In the genomic region with DNA sequence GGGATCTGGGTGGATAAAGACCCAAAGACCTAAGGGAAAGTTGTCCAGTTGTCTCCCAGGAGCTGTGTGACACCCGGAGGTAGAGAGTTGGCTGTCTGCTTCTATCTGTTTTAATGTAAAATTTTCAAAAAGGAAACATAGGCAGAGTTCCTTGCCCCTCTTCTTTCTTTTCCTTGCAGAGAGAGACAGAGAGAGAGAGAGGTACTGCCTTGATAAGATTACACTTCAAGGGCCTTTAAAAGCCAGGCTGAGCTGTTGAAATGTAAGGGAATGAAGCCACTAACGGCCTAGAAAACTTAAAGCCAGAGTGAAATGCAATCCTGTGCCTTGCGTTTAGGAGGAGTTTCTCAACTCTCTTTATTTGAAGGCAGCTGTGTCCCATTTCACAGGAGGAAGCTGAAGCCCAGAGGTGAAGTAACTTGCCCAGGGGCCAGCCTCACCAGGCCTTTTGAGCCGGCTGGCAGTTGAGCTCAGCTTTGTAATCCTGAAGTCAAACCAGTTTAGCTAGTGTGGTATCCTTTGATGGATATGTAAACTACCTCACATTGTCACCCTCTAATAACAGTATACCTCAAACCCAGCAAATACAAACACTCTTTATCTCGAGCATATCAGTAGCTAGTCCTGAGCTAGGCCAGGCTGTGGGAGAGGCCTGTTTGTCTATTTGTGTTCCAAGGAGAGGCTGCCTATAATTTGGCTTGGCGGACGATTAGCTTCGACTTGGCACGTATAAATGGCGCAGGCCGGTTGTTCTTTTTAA, we compare ENCODE assay signal across 8 mouse cellular contexts. TPM values are rescaled to one million over a fixed set of nuclear protein-coding genes. Genes with fewer than 3 reads are reported as not detected.
DNase-seq lines count a peak whose midpoint lies in the region; ATAC-seq and TF ChIP-seq lines count a peak whose summit lies in the region.

No protein-coding gene starts in this region.

- no peak for TF ChIP-seq CTCF in gastrocnemius, adult 2 months (IDR thresholded peaks at IDR 0.05)
- no peak for TF ChIP-seq CTCF in stomach, postnatal 0 days (IDR thresholded peaks at IDR 0.05; ENCODE audit: low read depth)

- H3K4me3 ChIP-seq in gastrocnemius, adult 2 months, result peak overlapping the region; percentile 34
- no peak overlapping the region for H3K4me3 ChIP-seq in liver, embryonic 12.5 days
- H3K4me3 ChIP-seq in stomach, postnatal 0 days (ENCODE audit: low read depth, low read length), result peak overlapping the region; percentile 15

- H3K36me3 ChIP-seq in liver, embryonic 12.5 days, result peaks cover 15% of the 10 kb centered on the region
- H3K36me3 ChIP-seq in stomach, postnatal 0 days (ENCODE audit: control insufficient read depth, insufficient read depth, low read length), result peaks cover 14% of the 10 kb centered on the region; the same call in 1 of the 2 replicates

- H3K27me3 ChIP-seq in liver, embryonic 12.5 days (replicated peaks), result peaks cover 64% of the 10 kb centered on the region
- no peaks in the 10 kb centered on the region for H3K27me3 ChIP-seq in stomach, postnatal 0 days (ENCODE audit: control insufficient read depth, insufficient read depth, low read length)

- 45% methylated on average over 11 of the region's 11 CpGs for WGBS in liver, embryonic 12.5 days (ENCODE audit: insufficient replicate concordance)
- WGBS in stomach, postnatal 0 days, result 38% methylated on average over 11 of the region's 11 CpGs

- TF ChIP-seq EP300 in stomach, postnatal 0 days (optimal IDR thresholded peaks at IDR 0.05), result peak; percentile 34

- intact Hi-C loops in gastrocnemius, adult 2 months (cut with DNase I), result no loop called here
- intact Hi-C loops in left cerebral cortex, postnatal 4 days (cut with DNase I), result loop anchor here (10.0 kb wide), 2 partner anchors 331 to 481 kb away; no protein-coding TSS in a partner anchor

- H3K4me1 ChIP-seq in liver, embryonic 12.5 days, result peaks cover 95% of the 10 kb centered on the region
- peaks cover 10% of the 10 kb centered on the region for H3K4me1 ChIP-seq in stomach, postnatal 0 days (replicated peaks; ENCODE audit: control insufficient read depth, insufficient read depth)

- DNase-seq in gastrocnemius, adult 2 months, result no peak
- DNase-seq in gastrocnemius, postnatal 25 days, result no peak
- DNase-seq in urinary bladder, postnatal 36 days (ENCODE audit: low spot score in 2 of 2), result peak; percentile 41 to 49
- no peak for DNase-seq in urinary bladder, postnatal 10 days (ENCODE audit: low spot score)
- DNase-seq in stomach, postnatal 0 days (ENCODE audit: low spot score), result peak; percentile 69
- no peak for DNase-seq in left cerebral cortex, postnatal 4 days
- no peak for DNase-seq in embryo, embryonic 9.5 days (ENCODE audit: extremely low spot score)

- ATAC-seq in liver, embryonic 12.5 days, result no peak
- ATAC-seq in stomach, postnatal 0 days (ENCODE audit: low FRiP score, low TSS enrichment), result peak; percentile 53; the same call in 1 of the 2 replicates

- H3K9ac ChIP-seq in liver, embryonic 12.5 days, result peak overlapping the region; percentile 28
- H3K9ac ChIP-seq in stomach, postnatal 0 days (ENCODE audit: low read length), result peak overlapping the region; percentile 8; the same call in 1 of the 2 replicates

- H3K9me3 ChIP-seq in liver, embryonic 12.5 days (replicated peaks), result no peaks in the 10 kb centered on the region
- no peaks in the 10 kb centered on the region for H3K9me3 ChIP-seq in stomach, postnatal 0 days (ENCODE audit: control insufficient read depth, low read length)

- H3K27ac ChIP-seq in gastrocnemius, adult 2 months, result no peak overlapping the region
- H3K27ac ChIP-seq in liver, embryonic 12.5 days, result no peak overlapping the region
- peak overlapping the region; percentile 45 for H3K27ac ChIP-seq in stomach, postnatal 0 days (replicated peaks)

- peak overlapping the region; percentile 28 for H3K4me2 ChIP-seq in liver, embryonic 12.5 days
- peak overlapping the region; percentile 88 for H3K4me2 ChIP-seq in stomach, postnatal 0 days (replicated peaks; ENCODE audit: low read depth)

RNA-seq across cellular contexts. Expression of gene Tle3, which starts 3.8 kb away (rescaled TPM):
- 10 to 100 TPM in 1 of 2 experiments, 1 to 10 TPM in 1; 4.7 to 12.9 TPM for total RNA-seq in gastrocnemius, adult 2 months (2021)
- total RNA-seq in gastrocnemius, postnatal 25 days (2021), result 1 to 10 TPM; 7.9 to 10.0 TPM
- polyA plus RNA-seq in liver, embryonic 12.5 days (2016; fragmentation: Nextera tagmentation; extraction: Ambion mirVana), result 7.7 and 8.2 TPM in 2 replicates
- polyA plus RNA-seq in stomach, postnatal 0 days (2015; fragmentation: Nextera tagmentation; extraction: Ambion mirVana), result 16.8 and 18.2 TPM in 2 replicates
- 100 to 1,000 TPM; 102 to 112 TPM for total RNA-seq in left cerebral cortex, postnatal 4 days (2021)

Comparison
In these comparisons a context has a peak if more than half of its experiments do, and no peak if none do; other contexts are left out.
1. DNase-seq: peak in urinary bladder, postnatal 36 days (2 of 2) and stomach, postnatal 0 days (single experiment); none in gastrocnemius, adult 2 months (single experiment), gastrocnemius, postnatal 25 days (single experiment), urinary bladder, postnatal 10 days (single experiment), left cerebral cortex, postnatal 4 days (single experiment) and embryo, embryonic 9.5 days (single experiment).
2. RNA of gene Tle3, which starts 3.8 kb away (total RNA-seq): 102 to 112 TPM in left cerebral cortex, postnatal 4 days; 4.7 to 12.9 TPM in gastrocnemius, adult 2 months and 7.9 to 10.0 TPM in gastrocnemius, postnatal 25 days; every median in the first group is over 4 times any median in the second.